Mouse (Mus musculus) kidney, postnatal 0 days (tissue): Measurements from ENCODE around the gene Dph2. TPM values are rescaled to one million over a fixed set of nuclear protein-coding genes. Genes with fewer than 3 reads are reported as not detected.

Experiments
- ATAC-seq: fragments of 200-750 bp; cut with Nextera tagmentation; replicated peaks from 2 replicates; pipeline ENCODE4 v1.8.0; 2017; ENCODE audit warnings: low read depth, moderate number of reproducible peaks, moderate TSS enrichment, moderate library complexity; ENCODE audit not compliant: low FRiP score
- DNase-seq: peaks from one replicate; pipeline ENCODE4 v3.0.0-alpha.2; 2016; ENCODE audit warnings: low spot score
- H3K27ac ChIP-seq: fragments of 300-500 bp; sonication (generic); 2 replicates; pipeline ENCODE4 v1.5.1; 2014; ENCODE audit warnings: mild to moderate bottlenecking
- H3K27me3 ChIP-seq: fragments of 300-500 bp; sonication (generic); 2 replicates; pipeline ENCODE4 v1.6.1; 2014; ENCODE audit warnings: low read length, mixed read lengths; ENCODE audit not compliant: insufficient read depth
- H3K36me3 ChIP-seq: fragments of 300-500 bp; sonication (generic); 2 replicates; pipeline ENCODE4 v1.6.1; 2014; ENCODE audit warnings: low read length, mixed read lengths; ENCODE audit not compliant: insufficient read depth
- H3K4me1 ChIP-seq: fragments of 300-500 bp; sonication (generic); replicated peaks from 2 replicates; pipeline ENCODE4 v1.6.1; 2014; ENCODE audit warnings: antibody characterized with exemption, low read length, mixed read lengths; ENCODE audit not compliant: insufficient read depth
- H3K4me2 ChIP-seq: fragments of 300-500 bp; sonication (generic); 2 replicates; pipeline ENCODE4 v1.6.1; 2014; ENCODE audit warnings: mild to moderate bottlenecking, low read length, moderate library complexity, mixed read lengths
- H3K4me3 ChIP-seq: fragments of 300-500 bp; sonication (generic); replicated peaks from 2 replicates; pipeline ENCODE4 v1.5.1; 2014; ENCODE audit warnings: low read depth, low read length
- H3K9ac ChIP-seq: fragments of 300-500 bp; sonication (generic); 2 replicates; pipeline ENCODE4 v1.6.1; 2014; ENCODE audit warnings: low read depth, low read length
- H3K9me3 ChIP-seq: fragments of 300-500 bp; sonication (generic); replicated peaks from 2 replicates; pipeline ENCODE4 v1.6.1; 2016; ENCODE audit warnings: low read length, inconsistent platforms, mixed read lengths
- CTCF ChIP-seq: IDR thresholded peaks from 2 replicates; pipeline ENCODE4 v1.5.1; 2016; ENCODE audit warnings: antibody characterized with exemption, low read depth, mild to moderate bottlenecking, moderate library complexity
- WGBS: fragments of 180-500 bp; shearing (Covaris S2); extraction: QIAGEN DNeasy Blood & Tissue Kit; methylation state at CpG from one replicate; pipeline ENCODE4 v1.1.7; 2014; 5-methylcytosine and 5-hydroxymethylcytosine counted together
- polyA plus RNA-seq: library from polyadenylated mRNA; unstranded; fragments of >200 nt; fragmentation: Nextera tagmentation; extraction: Ambion mirVana; gene quantifications from 2 replicates; pipeline ENCODE4 v1.2.1, GENCODE M21; 2015

The Dph2 gene
- polyA plus RNA-seq, 1 experiment from 2014 or later: 12.5 TPM

GRCm38 (mm10) chr4:117866083-117866482, 25.7 kb downstream of the Dph2 start:
- Histone ChIP-seq H3K4me1 (peaks cover 8% of the 10 kb centered on the region; the same call in 1 of the 2 replicates), H3K4me3 (no peak overlapping the region), H3K36me3 (no peaks in the 10 kb centered on the region), H3K27ac (peak overlapping the region; percentile 47; the same call in 1 of the 2 replicates), H3K9me3 (no peaks in the 10 kb centered on the region), H3K27me3 (no peaks in the 10 kb centered on the region), H3K4me2 (no peak overlapping the region), H3K9ac (no peak overlapping the region)
- DNase-seq (peak; percentile 88), ATAC-seq (peak; percentile 74)
- WGBS: 17% methylated on average over 9 of the region's 9 CpGs
- no peak for TF ChIP-seq CTCF

GRCm38 (mm10) chr4:117862823-117863222, 29.0 kb downstream of the Dph2 start:
- ATAC-seq (0 out of 2 replicates have a peak, but pooled peaks have one; percentile 10), DNase-seq (peak; percentile 51)
- Histone ChIP-seq H3K4me2 (no peak overlapping the region), H3K27ac (no peak overlapping the region), H3K36me3 (no peaks in the 10 kb centered on the region), H3K4me1 (peaks cover 11% of the 10 kb centered on the region; the same call in 1 of the 2 replicates), H3K9ac (0 out of 2 replicates have a peak overlapping the region, but pooled peaks have one; percentile 27), H3K9me3 (no peaks in the 10 kb centered on the region), H3K27me3 (no peaks in the 10 kb centered on the region), H3K4me3 (no peak overlapping the region)
- WGBS: 57% methylated on average over 4 of the region's 4 CpGs
- no peak for TF ChIP-seq CTCF

- WGBS: 79% methylated on average over 9 of the region's 9 CpGs
- H3K27me3 ChIP-seq: no peaks in the 10 kb centered on the region
- ATAC-seq: no peak
- no peaks in the 10 kb centered on the region for H3K36me3 ChIP-seq
- H3K4me2 ChIP-seq: no peak overlapping the region
- no peak overlapping the region for H3K27ac ChIP-seq
- no peak for DNase-seq
- no peak for TF ChIP-seq CTCF
- no peak overlapping the region for H3K4me3 ChIP-seq
- 0 out of 2 replicates have a peak, but pooled peaks cover 2% of the 10 kb centered on the region for H3K4me1 ChIP-seq
- no peak overlapping the region for H3K9ac ChIP-seq
- H3K9me3 ChIP-seq: no peaks in the 10 kb centered on the region
These were observed 31.3 kb downstream of the Dph2 start for GRCm38 (mm10) chr4:117860570-117860969.

GRCm38 (mm10) chr4:117858794-117859193, 33.0 kb downstream of the Dph2 start:
- Histone ChIP-seq H3K27me3 (no peaks in the 10 kb centered on the region), H3K4me2 (no peak overlapping the region), H3K27ac (no peak overlapping the region), H3K36me3 (no peaks in the 10 kb centered on the region), H3K9ac (no peak overlapping the region), H3K9me3 (no peaks in the 10 kb centered on the region), H3K4me1 (0 out of 2 replicates have a peak, but pooled peaks cover 2% of the 10 kb centered on the region), H3K4me3 (no peak overlapping the region)
- DNase-seq (peak; percentile 59), ATAC-seq (peak; percentile 49)
- 76% methylated on average over 3 of the region's 3 CpGs for WGBS
- TF ChIP-seq CTCF: peak; percentile 81

- Histone ChIP-seq H3K9me3 (no peaks in the 10 kb centered on the region), H3K4me1 (0 out of 2 replicates have a peak, but pooled peaks cover 2% of the 10 kb centered on the region), H3K4me2 (no peak overlapping the region), H3K4me3 (no peak overlapping the region), H3K36me3 (no peaks in the 10 kb centered on the region), H3K27me3 (no peaks in the 10 kb centered on the region), H3K27ac (no peak overlapping the region), H3K9ac (no peak overlapping the region)
- TF ChIP-seq CTCF: no peak
- no peak for DNase-seq
- ATAC-seq: no peak
- 70% methylated on average over 9 of the region's 9 CpGs for WGBS
These were observed 36.7 kb downstream of the Dph2 start for GRCm38 (mm10) chr4:117855146-117855545.

GRCm38 (mm10) chr4:117852152-117852868, 39.5 kb downstream of the Dph2 start:
- H3K27me3 ChIP-seq: no peaks in the 10 kb centered on the region
- no peaks in the 10 kb centered on the region for H3K4me1 ChIP-seq
- H3K9ac ChIP-seq: no peak overlapping the region
- TF ChIP-seq CTCF: no peak
- ATAC-seq (no peak), DNase-seq (no peak)
- H3K4me2 ChIP-seq: no peak overlapping the region
- H3K27ac ChIP-seq: no peak overlapping the region
- no peak overlapping the region for H3K4me3 ChIP-seq
- H3K36me3 ChIP-seq: no peaks in the 10 kb centered on the region
- H3K9me3 ChIP-seq: no peaks in the 10 kb centered on the region
- 87% methylated on average over 10 of the region's 10 CpGs for WGBS

GRCm38 (mm10) chr4:117850871-117851270, 41.0 kb downstream of the Dph2 start:
- no peaks in the 10 kb centered on the region for H3K4me1 ChIP-seq
- H3K4me2 ChIP-seq: no peak overlapping the region
- DNase-seq: peak; percentile 50
- no peak for TF ChIP-seq CTCF
- H3K27me3 ChIP-seq: no peaks in the 10 kb centered on the region
- H3K9me3 ChIP-seq: no peaks in the 10 kb centered on the region
- no peak overlapping the region for H3K9ac ChIP-seq
- no peaks in the 10 kb centered on the region for H3K36me3 ChIP-seq
- H3K27ac ChIP-seq: no peak overlapping the region
- H3K4me3 ChIP-seq: no peak overlapping the region
- ATAC-seq: no peak
- WGBS: 58% methylated on average over 7 of the region's 7 CpGs
